Mouse (Mus musculus) cerebellum, adult 2 months (tissue): ENCODE data around the gene Wfikkn1. TPM values are rescaled to one million over a fixed set of nuclear protein-coding genes. Genes with fewer than 3 reads are reported as not detected.

ENCODE experiments used
- DNase-seq, 2 experiments: peaks; one replicate each; pipeline ENCODE4 v3.0.0; 2021
- H3K27ac ChIP-seq: fragments of 200-500 bp; 2 replicates; pipeline ENCODE4 v1.5.1; 2012; ENCODE audit warnings: low read length, control low read depth, inconsistent platforms; ENCODE audit not compliant: insufficient read depth
- H3K27me3 ChIP-seq: fragments of 200-500 bp; 2 replicates; pipeline ENCODE4 v1.6.1; 2012; ENCODE audit warnings: inconsistent platforms, mild to moderate bottlenecking, low read length, moderate library complexity; ENCODE audit not compliant: control insufficient read depth, insufficient read depth
- H3K4me1 ChIP-seq: fragments of 200-500 bp; 2 replicates; pipeline ENCODE4 v1.6.1; 2011; ENCODE audit warnings: low read length; ENCODE audit not compliant: control insufficient read depth, insufficient read depth
- H3K4me3 ChIP-seq: fragments of 200-500 bp; replicated peaks from 2 replicates; pipeline ENCODE3; 2011; ENCODE audit warnings: mild to moderate bottlenecking, low read depth, low read length, control low read depth; ENCODE audit not compliant: insufficient read depth
- CTCF ChIP-seq: fragments of 200-500 bp; IDR thresholded peaks from 2 replicates; pipeline ENCODE4 v1.5.1; 2011; ENCODE audit warnings: low read depth, mild to moderate bottlenecking, control low read depth, low read length, moderate library complexity, borderline replicate concordance; ENCODE audit not compliant: insufficient read depth
- POLR2A ChIP-seq: fragments of 200-500 bp; IDR thresholded peaks from 2 replicates; pipeline ENCODE4 v1.6.1; 2011; ENCODE audit warnings: low read length, control low read depth, borderline replicate concordance; ENCODE audit not compliant: insufficient read depth
- WGBS: fragments of 180-500 bp; shearing (Covaris S2); methylation state at CpG from one replicate; pipeline ENCODE4 v1.1.7; 2018; 5-methylcytosine and 5-hydroxymethylcytosine counted together
- polyA plus RNA-seq: library from polyadenylated mRNA; depleted of rRNA; stranded (reverse); fragments of >200 nt; gene quantifications from 2 replicates; pipeline ENCODE4 v1.2.3, GENCODE M21; 2012; rRNA removed

Wfikkn1 gene
- polyA plus RNA-seq, result 0.95 and 1.1 TPM in 2 replicates

- peak in 1 of 2 experiments; percentile 30 for DNase-seq
- H3K27me3 ChIP-seq, result no peaks in the 10 kb centered on the region
- no peak for TF ChIP-seq CTCF
- TF ChIP-seq POLR2A, result no peak
- H3K27ac ChIP-seq, result peak within 1 kb of the TSS; percentile 43
- H3K4me3 ChIP-seq, result no peak within 1 kb of the TSS
- peaks cover 24% of the 10 kb centered on the region for H3K4me1 ChIP-seq
- 30% methylated on average over 5 of the region's 5 CpGs for WGBS
Measured at GRCm38 (mm10) chr17:25880196-25880910, at the start of gene Wfikkn1. Wfikkn1 (minus strand) TSS chr17:25880858.

- peak overlapping the region; percentile 55 for H3K27ac ChIP-seq
- DNase-seq, result peak in 1 of 2 experiments; percentile 65
- TF ChIP-seq POLR2A (no peak), CTCF (no peak)
Measured at GRCm38 (mm10) chr17:25925348-25925747, 44.7 kb upstream of the Wfikkn1 start.

GRCm38 (mm10) chr17:25922120-25922519 is 41.5 kb upstream of the Wfikkn1 start:
- Histone ChIP-seq H3K4me3 (no peak overlapping the region), H3K4me1 (peaks cover 12% of the 10 kb centered on the region), H3K27me3 (no peaks in the 10 kb centered on the region), H3K27ac (no peak overlapping the region)
- TF ChIP-seq CTCF, result no peak
- no peak for TF ChIP-seq POLR2A
- 18% methylated on average over 5 of the region's 5 CpGs for WGBS
- no peak for DNase-seq

More at GRCm38 (mm10) chr17:25925348-25925747, 44.7 kb upstream of the Wfikkn1 start:
- 7% methylated on average over 2 of the region's 2 CpGs for WGBS
- H3K4me3 ChIP-seq, result no peak overlapping the region
- H3K27me3 ChIP-seq, result no peaks in the 10 kb centered on the region
- H3K4me1 ChIP-seq, result 0 out of 2 replicates have a peak, but pooled peaks cover 6% of the 10 kb centered on the region

GRCm38 (mm10) chr17:25919786-25920642 is 39.4 kb upstream of the Wfikkn1 start:
- Histone ChIP-seq H3K27me3 (no peaks in the 10 kb centered on the region), H3K4me3 (peak overlapping the region; percentile 82), H3K4me1 (peaks cover 10% of the 10 kb centered on the region), H3K27ac (peak overlapping the region; percentile 85)
- TF ChIP-seq POLR2A (peak; percentile 68; the same call in 1 of the 2 replicates), CTCF (no peak)
- DNase-seq, result peak; percentile 100
- under 1% methylated on average over 40 of the region's 40 CpGs for whole genome bisulfite sequencing

GRCm38 (mm10) chr17:25919144-25919785 is 38.6 kb upstream of the Wfikkn1 start, which contains the start of gene Rab40c:
Rab40c (minus strand) TSS chr17:25919727.
- Histone ChIP-seq H3K27me3 (no peaks in the 10 kb centered on the region), H3K27ac (peak within 1 kb of the TSS; percentile 85), H3K4me3 (peak within 1 kb of the TSS; percentile 90), H3K4me1 (peaks cover 17% of the 10 kb centered on the region)
- no peak for TF ChIP-seq CTCF
- no peak for TF ChIP-seq POLR2A
- no peak for DNase-seq
- under 1% methylated on average over 66 of the region's 78 CpGs for WGBS

- Histone ChIP-seq H3K27ac (no peak overlapping the region; the same call in 1 of the 2 replicates), H3K27me3 (no peaks in the 10 kb centered on the region), H3K4me1 (peaks cover 27% of the 10 kb centered on the region), H3K4me3 (peak overlapping the region; percentile 90)
- TF ChIP-seq POLR2A (no peak), CTCF (no peak)
- WGBS, result 31% methylated on average over 9 of the region's 9 CpGs
- DNase-seq, result no peak
Measured at GRCm38 (mm10) chr17:25918037-25918750, 37.5 kb upstream of the Wfikkn1 start.

- H3K27me3 ChIP-seq, result no peaks in the 10 kb centered on the region
- H3K27ac ChIP-seq, result peak overlapping the region; percentile 28; the same call in 1 of the 2 replicates
- DNase-seq, result no peak
- TF ChIP-seq POLR2A (no peak), CTCF (no peak)
- peak overlapping the region; percentile 90 for H3K4me3 ChIP-seq
- 48% methylated on average over 8 of the region's 8 CpGs for WGBS
- peaks cover 34% of the 10 kb centered on the region for H3K4me1 ChIP-seq
Measured at GRCm38 (mm10) chr17:25916931-25917647, 36.4 kb upstream of the Wfikkn1 start.
